Mouse (Mus musculus): ENCODE measurements around the gene Gpx3. TPM values are rescaled to one million over a fixed set of nuclear protein-coding genes. Genes with fewer than 3 reads are reported as not detected.
"Not testable (repeated sequence)": the region's sequence is repeated elsewhere in the genome, so short reads cannot be mapped to it uniquely, and the experiment has no call there.

Gpx3 gene
- 17.0 and 20.4 TPM in 2 replicates for polyA plus RNA-seq (2015; fragmentation: Nextera tagmentation; extraction: Ambion mirVana)

GRCm38 (mm10) chr11:54902333-54903323 is at the start of gene Gpx3:
TSS of gene Gpx3 (plus strand) at chr11:54902453.
- DNase-seq (ENCODE audit: low spot score): peak; percentile 26

- not testable (repeated sequence) for DNase-seq (ENCODE audit: low spot score)
These were observed 43.4 kb upstream of the Gpx3 start for GRCm38 (mm10) chr11:54858880-54859279.

GRCm38 (mm10) chr11:54859322-54860165 is 42.7 kb upstream of the Gpx3 start:
- DNase-seq (ENCODE audit: low spot score): peak; percentile 65

GRCm38 (mm10) chr11:54860256-54861038 is 41.8 kb upstream of the Gpx3 start, which contains the start of gene Lyrm7:
TSS of gene Lyrm7 (minus strand) at chr11:54860916.
- peak; percentile 98 for DNase-seq (ENCODE audit: low spot score)

- DNase-seq (ENCODE audit: low spot score): no peak
These were observed 40.5 kb upstream of the Gpx3 start for GRCm38 (mm10) chr11:54861471-54862420.

GRCm38 (mm10) chr11:54862621-54863520 is 39.4 kb upstream of the Gpx3 start:
- peak; percentile 66 for DNase-seq (ENCODE audit: low spot score)

GRCm38 (mm10) chr11:54865330-54866085 is 36.7 kb upstream of the Gpx3 start:
- no peak for DNase-seq (ENCODE audit: low spot score)

GRCm38 (mm10) chr11:54866119-54867048 is 35.9 kb upstream of the Gpx3 start, which contains the start of gene Hint1:
TSS of gene Hint1 (plus strand) at chr11:54866383.
- peak; percentile 89 for DNase-seq (ENCODE audit: low spot score)

GRCm38 (mm10) chr11:54867049-54867385 is 35.2 kb upstream of the Gpx3 start:
- DNase-seq (ENCODE audit: low spot score): peak; percentile 35

- DNase-seq (ENCODE audit: low spot score): no peak
These were observed 34.3 kb upstream of the Gpx3 start for GRCm38 (mm10) chr11:54867903-54868434.

- DNase-seq (ENCODE audit: low spot score): no peak
These were observed 33.8 kb upstream of the Gpx3 start for GRCm38 (mm10) chr11:54868445-54868844.

- DNase-seq (ENCODE audit: low spot score): no peak
These were observed 32.9 kb upstream of the Gpx3 start for GRCm38 (mm10) chr11:54869318-54869717.

GRCm38 (mm10) chr11:54871831-54872537 is 30.3 kb upstream of the Gpx3 start:
- no peak for DNase-seq (ENCODE audit: low spot score)

- no peak for DNase-seq (ENCODE audit: low spot score)
These were observed 26.2 kb upstream of the Gpx3 start for GRCm38 (mm10) chr11:54876031-54876430.

- DNase-seq (ENCODE audit: low spot score): no peak
These were observed 23.4 kb upstream of the Gpx3 start for GRCm38 (mm10) chr11:54878893-54879292.

GRCm38 (mm10) chr11:54879434-54879833 is 22.8 kb upstream of the Gpx3 start:
- peak; percentile 76 for DNase-seq (ENCODE audit: low spot score)
